ENCODE assay signal across 22 mouse cellular contexts in genomic region chr13:32034799-32035448, GRCm38 (mm10).
A peak's percentile ranks its signal among the peaks of the same experiment; 100 is the strongest.
DNase-seq lines count a peak whose midpoint lies in the region; ATAC-seq lines count a peak whose summit lies in the region.
"Had no signal": no experiment of that assay in that cellular context is flagged by ENCODE, and none has a peak within 500 bp of the region (broad histone marks: within the 10 kb centered on the region; RNA-seq: fewer than 3 reads in every experiment).

No protein-coding gene starts in this region.

- H3K9ac ChIP-seq in kidney, embryonic 14.5 days (ENCODE audit: low read depth, low read length): no peak overlapping the region
- H3K9ac ChIP-seq in kidney, embryonic 16.5 days (replicated peaks; ENCODE audit: low read length): no peak overlapping the region
- H3K9ac ChIP-seq in midbrain, embryonic 11.5 days (ENCODE audit: low read length): no peak overlapping the region
- H3K9ac ChIP-seq in midbrain, embryonic 15.5 days: no peak overlapping the region
- H3K9ac ChIP-seq: embryonic facial prominence, embryonic 12.5 days; forebrain, embryonic 13.5 days; forebrain, embryonic 15.5 days had no signal

- no peak overlapping the region for H3K4me2 ChIP-seq in kidney, embryonic 14.5 days (replicated peaks; ENCODE audit: low read depth, low read length)
- no peak overlapping the region for H3K4me2 ChIP-seq in kidney, embryonic 16.5 days (replicated peaks; ENCODE audit: low read depth, low read length)
- no peak overlapping the region for H3K4me2 ChIP-seq in midbrain, embryonic 11.5 days
- no peak overlapping the region for H3K4me2 ChIP-seq in midbrain, embryonic 15.5 days
- H3K4me2 ChIP-seq: embryonic facial prominence, embryonic 12.5 days; forebrain, embryonic 13.5 days; forebrain, embryonic 15.5 days had no signal

- H3K9me3 ChIP-seq in kidney, embryonic 14.5 days (ENCODE audit: control insufficient read depth, low read length): no peaks in the 10 kb centered on the region
- H3K9me3 ChIP-seq in kidney, embryonic 16.5 days (ENCODE audit: low read length): no peaks in the 10 kb centered on the region
- no peaks in the 10 kb centered on the region for H3K9me3 ChIP-seq in midbrain, embryonic 11.5 days (ENCODE audit: control insufficient read depth, low read length)
- no peaks in the 10 kb centered on the region for H3K9me3 ChIP-seq in midbrain, embryonic 15.5 days
- H3K9me3 ChIP-seq: embryonic facial prominence, embryonic 10.5 days; embryonic facial prominence, embryonic 12.5 days; forebrain, embryonic 13.5 days; forebrain, embryonic 15.5 days; G1E had no signal

- H3K4me3 ChIP-seq in kidney, embryonic 14.5 days (ENCODE audit: low read length): no peak overlapping the region
- no peak overlapping the region for H3K4me3 ChIP-seq in kidney, embryonic 16.5 days (ENCODE audit: low read length)
- no peak overlapping the region for H3K4me3 ChIP-seq in midbrain, embryonic 11.5 days (ENCODE audit: low read depth, low read length)
- H3K4me3 ChIP-seq in midbrain, embryonic 15.5 days: no peak overlapping the region
- H3K4me3 ChIP-seq: embryonic facial prominence, embryonic 10.5 days; embryonic facial prominence, embryonic 12.5 days; forebrain, embryonic 13.5 days; forebrain, embryonic 15.5 days had no signal

- no peaks in the 10 kb centered on the region for H3K36me3 ChIP-seq in kidney, embryonic 14.5 days (ENCODE audit: control insufficient read depth, insufficient read depth, low read length)
- H3K36me3 ChIP-seq in kidney, embryonic 16.5 days (ENCODE audit: insufficient read depth, low read length): no peaks in the 10 kb centered on the region
- H3K36me3 ChIP-seq in midbrain, embryonic 11.5 days (ENCODE audit: control insufficient read depth, insufficient read depth, low read length): no peaks in the 10 kb centered on the region
- no peaks in the 10 kb centered on the region for H3K36me3 ChIP-seq in midbrain, embryonic 15.5 days (replicated peaks)
- H3K36me3 ChIP-seq: embryonic facial prominence, embryonic 10.5 days; embryonic facial prominence, embryonic 12.5 days; forebrain, embryonic 15.5 days; G1E had no signal

- H3K27me3 ChIP-seq in kidney, embryonic 14.5 days (ENCODE audit: control insufficient read depth, insufficient read depth, low read length): no peaks in the 10 kb centered on the region
- no peaks in the 10 kb centered on the region for H3K27me3 ChIP-seq in kidney, embryonic 16.5 days (ENCODE audit: insufficient read depth, low read length)
- no peaks in the 10 kb centered on the region for H3K27me3 ChIP-seq in midbrain, embryonic 11.5 days (ENCODE audit: control insufficient read depth, insufficient read depth, low read length)
- H3K27me3 ChIP-seq in midbrain, embryonic 15.5 days (replicated peaks): no peaks in the 10 kb centered on the region
- H3K27me3 ChIP-seq: CH12.LX; forebrain, embryonic 13.5 days; forebrain, embryonic 15.5 days; Patski had no signal

- no peak for DNase-seq in kidney, postnatal 36 days
- DNase-seq in kidney, postnatal 14 days: no peak
- DNase-seq in midbrain, embryonic 11.5 days (ENCODE audit: low spot score, missing footprints): peak; percentile 51
- DNase-seq: adrenal gland, adult 8-10 months; adrenal gland, postnatal 14 days; adrenal gland, postnatal 36 days; B cell, adult 2 months; cerebellum, adult 11-12 months; cerebellum, adult 2 months; cerebellum, adult 9-10 months had no signal

- peak; percentile 74; the same call in 1 of the 2 replicates for ATAC-seq in kidney, embryonic 14.5 days (ENCODE audit: low FRiP score, low TSS enrichment)
- no peak; the same call in 1 of the 2 replicates for ATAC-seq in kidney, embryonic 16.5 days (ENCODE audit: low FRiP score, low TSS enrichment)
- no peak for ATAC-seq in midbrain, embryonic 11.5 days (ENCODE audit: low FRiP score)
- no peak for ATAC-seq in midbrain, embryonic 15.5 days (replicated peaks)
- ATAC-seq: activated CD4-positive, CD25-positive, alpha-beta regulatory T cell, adult 4 months; CD4-positive, CD25-positive, alpha-beta regulatory T cell, adult 4 months; forebrain, embryonic 13.5 days; forebrain, embryonic 15.5 days; Patski had no signal

- peak overlapping the region; percentile 15; the same call in 1 of the 2 replicates for H3K27ac ChIP-seq in kidney, embryonic 14.5 days (ENCODE audit: low read depth, low read length)
- H3K27ac ChIP-seq in kidney, embryonic 16.5 days (ENCODE audit: low read length): peak overlapping the region; percentile 46; the same call in 1 of the 2 replicates
- no peak overlapping the region for H3K27ac ChIP-seq in midbrain, embryonic 11.5 days (ENCODE audit: low read depth, low read length)
- H3K27ac ChIP-seq in midbrain, embryonic 15.5 days: no peak overlapping the region
- H3K27ac ChIP-seq: embryonic facial prominence, embryonic 10.5 days; embryonic facial prominence, embryonic 12.5 days; forebrain, embryonic 13.5 days; forebrain, embryonic 15.5 days had no signal

- WGBS in kidney, embryonic 14.5 days: 14% methylated on average over 6 of the region's 6 CpGs
- WGBS in kidney, embryonic 16.5 days: 38% methylated on average over 6 of the region's 6 CpGs
- 78% methylated on average over 6 of the region's 6 CpGs for WGBS in midbrain, embryonic 11.5 days
- WGBS in midbrain, embryonic 15.5 days: 87% methylated on average over 6 of the region's 6 CpGs

- H3K4me1 ChIP-seq in kidney, embryonic 14.5 days (ENCODE audit: control insufficient read depth, insufficient read depth, low read length): peaks cover 7% of the 10 kb centered on the region; the same call in 1 of the 2 replicates
- peaks cover 18% of the 10 kb centered on the region for H3K4me1 ChIP-seq in kidney, embryonic 16.5 days (ENCODE audit: insufficient read depth, low read length)
- no peaks in the 10 kb centered on the region for H3K4me1 ChIP-seq in midbrain, embryonic 11.5 days (ENCODE audit: control insufficient read depth, insufficient read depth, low read length)
- 0 out of 2 replicates have a peak, but pooled peaks cover 3% of the 10 kb centered on the region for H3K4me1 ChIP-seq in midbrain, embryonic 15.5 days
- H3K4me1 ChIP-seq: forebrain, embryonic 15.5 days had no signal

Comparison
In these comparisons a context has a peak if more than half of its experiments do, and no peak if none do; other contexts are left out.
1. H3K27ac ChIP-seq: peak in kidney, embryonic 14.5 days (single experiment) and kidney, embryonic 16.5 days (single experiment); none in midbrain, embryonic 11.5 days (single experiment) and midbrain, embryonic 15.5 days (single experiment).